Mouse (Mus musculus) brain, adult 10 weeks (tissue): ENCODE results near the gene B3galt5. TPM values are rescaled to one million over a fixed set of nuclear protein-coding genes. Genes with fewer than 3 reads are reported as not detected.

Experiments used
- polyA plus RNA-seq: library from polyadenylated mRNA; stranded (reverse); fragments of 350-450 nt; fragmentation: Illumina TruSeq; extraction: RNeasy Lipid Tissue Mini Kit (QIAGEN cat#74804); gene quantifications from one replicate; pipeline ENCODE4 v1.2.3, GENCODE M21; 2015; ENCODE audit warnings: low read depth, low replicate concordance

Gene B3galt5
- 33.4 TPM for polyA plus RNA-seq

GRCm38 (mm10) chr16:96235366-96235970, at the start of gene B3galt5:
Gene B3galt5 (plus strand): TSS chr16:96235801.

DNA sequence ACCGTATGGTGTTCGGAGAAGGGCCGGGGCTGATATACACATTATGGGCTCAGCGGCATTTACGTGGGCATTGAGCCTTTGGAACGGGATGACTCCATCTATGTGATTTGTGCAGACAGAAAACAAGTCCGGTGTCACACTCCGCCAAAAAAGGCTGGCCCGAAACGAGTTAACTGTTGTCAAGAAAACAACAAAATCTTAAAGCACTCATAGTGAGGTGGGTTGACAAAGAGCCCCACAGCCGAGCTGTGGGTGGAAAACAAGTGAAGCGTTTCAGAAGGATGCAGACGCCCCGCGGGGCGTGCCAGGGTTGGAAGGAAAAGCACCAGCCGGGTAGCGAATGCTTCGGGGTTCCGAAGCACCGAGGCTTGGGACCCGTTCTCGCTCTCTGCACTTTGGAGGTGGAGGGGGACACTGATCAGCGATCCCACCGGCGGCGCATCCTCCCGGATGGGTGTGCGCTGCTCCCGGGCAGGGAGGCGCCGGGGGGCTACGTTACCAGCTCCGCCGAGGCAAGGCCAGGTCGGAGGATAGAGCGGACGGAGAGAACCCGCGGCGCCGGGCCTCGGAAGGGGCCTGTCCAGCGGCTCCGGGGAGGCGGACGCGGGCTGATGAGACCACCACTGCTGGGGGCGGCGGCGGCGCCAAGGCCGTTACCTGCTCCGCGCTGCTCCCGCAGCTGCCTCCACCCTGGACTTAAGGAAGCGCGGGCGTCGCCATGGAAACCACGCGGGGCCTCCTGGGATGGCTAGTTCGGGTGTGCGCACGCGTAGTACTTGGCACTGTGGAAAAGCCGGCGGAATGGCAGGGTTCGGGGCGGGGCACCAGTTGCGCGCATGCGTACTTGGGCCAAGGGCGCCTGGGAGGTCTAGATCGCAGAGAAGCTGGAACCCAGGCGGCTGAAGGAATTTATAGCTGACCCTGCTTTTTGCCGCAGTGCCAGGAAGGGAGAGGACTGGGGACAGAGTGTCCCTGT, 43.8 kb upstream of the B3galt5 start, which contains the start of gene Lca5l:
Gene Lca5l (minus strand): TSS at position 741 of the 976 bp plus-strand sequence.

DNA sequence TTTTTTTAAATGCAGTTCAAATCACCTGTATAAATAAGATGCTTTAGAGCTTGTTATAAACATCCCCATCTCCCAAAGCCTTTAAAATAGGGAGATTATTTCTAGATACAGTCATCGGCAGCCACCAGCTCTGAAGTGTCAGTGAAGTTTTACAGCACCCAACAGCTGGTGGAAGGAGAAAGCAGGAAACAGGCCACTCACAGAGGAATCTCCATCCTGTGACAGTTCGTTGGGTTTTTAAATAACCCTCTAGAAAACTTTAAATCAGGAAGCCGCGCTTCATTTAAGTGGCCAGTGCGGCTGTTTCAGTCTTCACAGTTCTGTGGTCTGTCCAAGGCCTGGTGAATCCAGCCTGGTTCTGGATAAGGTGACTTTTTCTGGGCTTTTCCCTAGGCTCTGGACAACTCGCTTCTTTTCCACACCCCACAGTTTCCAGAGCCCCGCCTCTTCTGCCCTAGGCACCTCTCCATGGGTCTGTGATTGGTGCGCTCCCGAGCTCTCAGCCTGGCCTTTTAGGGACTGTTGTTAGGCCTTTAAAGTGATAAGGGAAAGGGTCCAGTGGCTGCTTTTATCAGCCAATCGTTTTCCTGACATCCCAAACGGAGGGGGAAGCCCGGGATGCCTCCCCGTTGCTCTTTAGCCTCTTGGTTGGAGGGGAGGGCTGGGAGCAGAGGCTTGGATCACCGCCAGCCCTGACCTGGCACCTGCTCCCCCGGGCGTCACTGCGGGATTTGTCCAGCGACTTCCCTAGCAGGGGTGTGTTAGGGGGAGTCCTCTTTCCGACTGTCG, 35.5 kb upstream of the B3galt5 start, which contains the start of gene Sh3bgr:
Gene Sh3bgr (plus strand): TSS at position 538 of the 789 bp plus-strand sequence.

Other genes starting within 250 kb of the B3galt5 start
- gene Psmg1, start 244.8 kb upstream of the B3galt5 start, polyA plus RNA-seq: 31.3 TPM
- 96.9 TPM for gene Brwd1, start 153.3 kb upstream of the B3galt5 start, polyA plus RNA-seq
- 70.7 TPM for gene Hmgn1, start 108.1 kb upstream of the B3galt5 start, polyA plus RNA-seq
- gene Wrb, start 90.4 kb upstream of the B3galt5 start, polyA plus RNA-seq: 57.2 TPM
- 1.8 TPM for gene Lca5l, start 43.5 kb upstream of the B3galt5 start, polyA plus RNA-seq
- 3.1 TPM for gene Sh3bgr, start 35.4 kb upstream of the B3galt5 start, polyA plus RNA-seq
- gene Itgb2l, start 207.8 kb downstream of the B3galt5 start, polyA plus RNA-seq: not detected
- gene Pcp4, start 231.8 kb downstream of the B3galt5 start, polyA plus RNA-seq: 1,843 TPM